Mouse (Mus musculus): Measurements from ENCODE around the gene Hs3st3a1.

The Hs3st3a1 gene

DNA sequence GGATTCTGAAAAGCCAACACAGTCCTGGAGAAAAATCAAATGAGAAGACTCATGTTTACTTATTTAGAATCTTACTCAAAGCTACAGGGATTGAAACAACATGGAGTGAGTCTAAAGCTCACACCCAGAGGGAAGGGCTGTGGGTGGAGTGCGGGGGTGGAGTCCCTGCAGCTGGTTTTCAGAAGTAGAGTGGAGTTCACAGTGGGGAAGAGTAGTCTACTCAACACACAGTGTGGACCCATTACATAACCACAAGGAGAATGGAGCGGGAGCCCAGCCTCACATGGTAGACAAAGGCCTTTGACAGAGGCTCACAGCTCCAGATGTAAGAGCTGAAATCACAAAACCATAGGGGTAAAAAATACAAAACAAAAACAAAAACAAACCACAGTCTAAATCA lies 123.2 kb downstream of the Hs3st3a1 start:
- no peak for DNase-seq (ENCODE audit: low read depth, low spot score)

DNA sequence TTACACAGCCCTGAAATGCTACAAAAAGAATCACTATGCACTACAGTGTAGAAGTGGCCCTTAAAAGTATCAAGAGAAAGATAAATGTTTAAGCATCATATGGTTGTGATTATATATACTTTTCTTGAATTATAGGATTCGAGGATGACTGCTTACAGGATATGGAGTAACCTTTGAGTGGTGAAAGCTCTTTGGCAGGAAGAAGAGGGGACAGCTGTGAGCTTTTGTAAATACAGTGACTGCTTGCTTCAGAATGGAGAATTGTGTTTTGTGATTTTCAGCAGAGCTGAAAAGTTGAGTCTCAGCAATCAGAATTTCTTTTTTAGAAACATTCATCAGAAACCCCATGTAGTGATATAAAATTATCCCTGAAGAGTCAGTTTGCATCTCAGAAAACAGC lies 124.3 kb downstream of the Hs3st3a1 start:
- no peak for DNase-seq (ENCODE audit: low read depth, low spot score)

DNA sequence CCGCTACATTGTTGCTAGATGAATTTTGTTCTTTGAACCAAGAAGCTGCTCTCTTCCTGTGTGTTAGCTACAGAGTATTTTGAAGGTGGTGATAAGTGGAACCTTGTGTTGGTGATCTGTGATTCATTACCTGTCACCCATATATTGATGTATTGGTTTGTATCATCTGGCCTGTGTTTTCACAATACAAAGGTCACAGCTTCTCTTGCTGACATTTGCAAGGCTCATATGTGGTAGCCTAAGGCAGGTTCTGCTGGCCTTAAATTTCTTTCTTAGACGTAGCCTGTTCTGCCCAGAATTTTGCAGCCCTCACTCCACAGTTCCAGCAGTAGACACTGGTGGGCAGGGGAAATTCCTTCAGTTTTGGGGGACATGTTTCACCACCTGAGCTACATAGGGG lies 125.3 kb downstream of the Hs3st3a1 start:
- DNase-seq (ENCODE audit: low read depth, low spot score): no peak

DNA sequence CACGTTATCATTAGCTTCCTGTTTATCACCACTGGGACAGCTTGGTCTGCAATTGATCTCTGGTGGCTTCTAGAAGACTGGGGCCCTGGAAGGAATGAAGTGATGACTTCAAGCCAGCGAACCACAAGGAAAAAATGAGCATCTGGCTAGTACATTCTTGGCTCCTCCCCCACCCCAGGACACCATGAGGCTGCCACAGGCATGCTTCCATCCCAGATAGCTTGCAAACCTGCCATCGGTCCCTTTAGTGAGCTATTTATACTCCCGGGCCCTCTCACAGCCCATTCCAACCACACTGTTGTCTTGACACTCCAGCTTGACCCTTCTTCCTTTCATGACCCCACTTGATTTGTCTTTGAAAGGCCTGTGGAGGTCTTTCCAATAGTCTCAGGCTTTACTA lies 127.6 kb downstream of the Hs3st3a1 start:
- no peak for DNase-seq (ENCODE audit: low read depth, low spot score)

Data from retina, postnatal 7 days (tissue).